Mouse (Mus musculus) CH12F3 (cell line): Measurements from ENCODE around the gene Gm6588.

Experiments
- in situ Hi-C: fragments of 300-500 bp; cut with MboI; formaldehyde crosslinking; loops from 2 replicates; pipeline ENCODE4 v1.14.3; 2020; ENCODE audit warnings: low sequenced_read_pairs

The Gm6588 gene

GRCm38 (mm10) chr5:112468986-112469581, 19.9 kb downstream of the Gm6588 start:
- in situ Hi-C loops = no loop called here

DNA sequence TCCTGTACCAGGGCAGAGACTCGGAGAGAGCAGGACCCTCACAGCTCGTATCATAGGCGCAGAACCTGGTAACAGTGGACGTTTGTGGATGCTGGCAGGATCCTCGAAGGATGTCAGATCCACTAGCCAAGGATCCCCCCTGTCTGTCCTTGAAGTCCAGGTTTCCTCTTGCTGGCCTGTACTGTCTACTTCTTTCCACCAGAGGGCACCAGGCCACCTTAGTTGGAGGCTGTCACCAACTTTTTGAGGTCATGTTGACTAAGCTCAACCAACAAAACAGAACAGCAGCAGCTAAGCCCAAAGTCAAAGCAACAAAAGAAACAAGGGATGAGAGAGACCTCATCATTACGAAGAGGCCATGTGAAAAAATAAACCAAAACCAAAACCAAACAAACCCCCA, 20.9 kb downstream of the Gm6588 start:
- in situ Hi-C loops = no loop called here

DNA sequence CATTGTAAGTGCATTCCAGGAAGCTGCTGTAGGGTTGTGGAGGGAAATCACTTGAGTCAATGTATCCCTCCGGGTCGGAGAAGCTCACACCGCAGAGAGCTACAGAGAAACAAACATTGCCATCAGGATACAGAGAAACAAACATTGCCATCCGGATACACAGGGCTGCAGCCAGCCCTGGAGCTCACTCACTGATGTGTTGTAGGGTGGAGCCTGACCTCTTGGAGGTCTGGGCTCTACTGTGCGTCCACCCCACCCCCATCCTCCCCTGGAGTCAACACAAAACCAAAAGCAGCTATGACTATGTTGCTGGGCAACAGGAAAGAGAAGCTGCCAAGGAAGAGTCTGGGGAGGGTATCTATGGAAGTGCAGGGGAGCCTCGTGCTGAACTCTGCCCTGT, 24.2 kb downstream of the Gm6588 start:
- in situ Hi-C loops = no loop called here

DNA sequence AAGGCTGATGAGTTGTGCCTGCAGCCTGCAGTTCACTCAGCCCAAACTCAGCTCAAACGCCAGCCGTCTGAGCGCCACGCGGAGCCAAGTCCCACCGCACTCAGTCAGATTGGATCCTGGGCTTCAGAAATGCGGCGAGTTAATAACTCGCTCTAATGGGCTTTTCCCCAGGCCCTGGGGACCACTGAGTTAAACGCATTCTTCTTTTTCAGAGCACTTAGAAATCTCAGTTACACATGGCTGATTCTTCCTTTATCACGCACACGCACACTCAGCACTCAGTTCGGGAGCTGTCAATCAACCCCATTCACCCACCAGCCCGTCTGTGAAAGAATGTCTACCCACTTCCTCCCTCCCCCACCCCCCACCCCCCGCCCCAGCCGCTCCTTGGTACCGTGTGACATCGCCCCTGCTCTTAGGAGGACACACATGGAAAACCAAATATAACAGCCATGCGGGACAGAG, 32.8 kb downstream of the Gm6588 start:
- in situ Hi-C loops = no loop called here

DNA sequence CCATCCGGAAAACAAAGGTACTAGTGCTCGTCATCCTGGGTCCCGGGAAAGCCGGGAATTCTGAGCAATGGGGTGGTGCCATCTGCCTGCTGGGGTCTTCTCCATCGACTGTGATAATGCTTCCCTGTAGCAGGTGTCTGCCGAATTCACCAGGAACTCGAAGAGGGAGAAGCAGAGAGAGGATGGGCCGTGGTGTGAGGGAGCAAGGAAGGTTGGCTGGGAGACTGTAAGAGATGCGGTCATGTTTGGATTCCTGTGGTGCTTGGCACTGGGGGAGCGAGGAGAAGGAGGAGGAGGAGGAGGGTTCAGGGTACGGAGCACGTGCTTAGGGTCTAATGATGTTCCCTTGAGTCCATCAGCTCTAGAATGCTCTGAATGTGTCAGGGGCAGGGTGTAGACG, 33.3 kb downstream of the Gm6588 start:
- in situ Hi-C loops = no loop called here

- in situ Hi-C loops = no loop called here
Measured at GRCm38 (mm10) chr5:112483030-112483429, 33.8 kb downstream of the Gm6588 start.

GRCm38 (mm10) chr5:112484924-112485715, 35.9 kb downstream of the Gm6588 start:
- in situ Hi-C loops = no loop called here

GRCm38 (mm10) chr5:112486415-112486814, 37.2 kb downstream of the Gm6588 start:
- in situ Hi-C loops = no loop called here

DNA sequence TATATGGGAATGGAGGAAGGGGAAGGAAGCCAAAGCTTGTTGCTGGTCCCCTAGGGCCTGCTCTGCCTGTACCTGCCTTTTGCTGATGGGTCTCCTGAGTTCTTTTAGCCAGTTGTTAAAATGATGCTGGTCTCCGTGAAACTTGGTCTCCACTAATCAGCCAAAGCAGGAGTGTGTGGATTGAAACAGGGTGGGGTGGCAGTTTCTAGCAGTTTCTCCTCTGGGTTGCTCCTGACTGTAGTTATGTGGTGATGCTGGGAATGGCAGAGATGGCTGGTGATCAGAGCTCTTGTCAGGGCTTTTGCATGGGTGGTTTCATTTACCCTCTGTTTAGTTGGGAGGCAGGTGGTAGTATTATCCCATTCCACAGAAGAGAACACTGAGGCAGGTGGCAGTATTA, 38.3 kb downstream of the Gm6588 start:
- in situ Hi-C loops = no loop called here

- in situ Hi-C loops = no loop called here
Measured at GRCm38 (mm10) chr5:112488101-112488776, 39.0 kb downstream of the Gm6588 start.

DNA sequence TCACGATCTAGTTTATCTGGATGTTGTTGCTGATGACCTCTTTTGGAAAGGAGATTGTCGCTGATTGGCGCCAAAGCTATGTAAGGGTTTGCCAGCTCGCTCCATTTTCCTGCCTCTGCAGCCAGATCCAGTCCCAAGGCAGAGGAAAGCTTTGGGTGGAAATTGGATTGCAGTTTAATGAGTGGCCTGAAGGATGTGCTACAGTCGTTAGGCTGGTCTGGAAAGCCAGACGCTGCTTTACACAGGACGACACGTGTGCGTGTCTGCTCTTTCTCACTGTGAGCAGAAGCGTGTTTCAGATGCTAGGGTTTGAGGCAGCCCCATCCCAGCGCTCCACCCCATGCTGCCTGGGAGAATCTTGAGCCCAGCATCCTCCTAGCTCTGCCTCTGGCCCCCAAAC, 42.3 kb downstream of the Gm6588 start:
- in situ Hi-C loops = no loop called here

DNA sequence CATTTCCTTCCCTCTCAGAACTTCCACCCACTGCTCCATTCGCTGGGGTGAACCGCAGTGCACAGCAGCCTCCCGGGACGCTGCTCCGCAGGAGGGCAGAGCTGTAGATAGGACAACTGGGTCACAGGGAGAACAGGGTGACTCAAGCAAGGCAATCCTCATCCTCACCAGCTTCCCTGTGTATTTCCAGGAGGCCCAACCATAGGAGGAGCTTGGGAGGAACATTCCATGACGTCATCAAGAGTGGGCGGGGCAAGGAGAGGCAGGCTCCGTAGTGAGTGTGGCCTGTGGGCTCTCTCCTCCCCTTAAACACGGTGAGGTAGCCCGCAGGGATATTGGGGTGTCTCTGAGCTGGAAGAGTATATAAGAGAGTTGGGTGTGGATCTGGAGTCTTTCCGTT, 44.3 kb downstream of the Gm6588 start:
- in situ Hi-C loops = no loop called here

GRCm38 (mm10) chr5:112496753-112497369, 47.6 kb downstream of the Gm6588 start:
- in situ Hi-C loops = no loop called here

GRCm38 (mm10) chr5:112498921-112499917, 50.0 kb downstream of the Gm6588 start:
- in situ Hi-C loops = no loop called here

DNA sequence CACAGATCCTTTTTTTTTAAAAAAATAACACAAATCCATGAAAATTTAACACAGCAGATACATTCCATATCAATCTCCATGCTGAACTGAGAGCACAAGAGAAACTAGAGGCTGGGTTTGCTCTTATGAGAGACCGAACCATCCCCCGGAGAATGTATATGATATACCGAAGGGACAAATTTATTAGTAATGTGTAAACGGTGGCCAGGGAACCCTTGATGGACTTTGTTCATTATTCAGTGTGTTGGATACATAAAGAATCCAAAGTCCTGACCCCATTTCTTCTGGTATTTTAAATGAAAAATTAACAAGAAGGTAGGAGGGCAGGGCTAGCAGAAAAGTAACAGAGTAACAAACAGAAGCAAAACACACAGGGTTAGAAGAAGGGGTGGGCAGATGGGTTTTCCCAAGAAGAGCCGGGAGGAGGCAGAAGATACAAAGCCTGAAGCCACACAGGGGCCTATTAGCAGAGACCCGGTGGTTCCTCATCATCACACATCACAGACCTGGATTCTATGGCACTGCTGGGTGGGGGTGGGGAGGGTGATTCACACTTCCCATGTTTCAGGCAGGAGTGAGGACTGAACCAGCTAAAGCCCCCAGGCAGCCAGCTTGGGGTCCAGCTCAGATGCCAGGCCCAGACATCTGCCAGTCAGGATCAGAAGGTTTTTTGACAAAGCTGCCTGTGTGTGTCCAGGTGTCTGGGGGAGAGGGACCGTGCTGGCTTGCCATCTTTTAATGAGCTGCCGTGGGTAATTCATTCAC, 50.9 kb downstream of the Gm6588 start:
- in situ Hi-C loops = no loop called here
